Mouse (Mus musculus): ENCODE results near the gene Olfr15. TPM values are rescaled to one million over a fixed set of nuclear protein-coding genes. Genes with fewer than 3 reads are reported as not detected.
"Not testable (repeated sequence)": the region's sequence is repeated elsewhere in the genome, so short reads cannot be mapped to it uniquely, and the experiment has no call there.

The Olfr15 gene
- polyA plus RNA-seq, 1 experiment, result not detected

- no peaks in the 10 kb centered on the region for H3K9me3 ChIP-seq (replicated peaks; ENCODE audit: control insufficient read depth, insufficient read depth, low read length, poor library complexity, severe bottlenecking)
- peaks cover 4% of the 10 kb centered on the region for H3K4me1 ChIP-seq (ENCODE audit: control insufficient read depth, insufficient read depth, low read length)
- H3K27ac ChIP-seq (ENCODE audit: insufficient read depth, low read length), result no peak within 1 kb of the TSS
- TF ChIP-seq POLR2A (IDR thresholded peaks at IDR 0.05; ENCODE audit: insufficient read depth, low read length) (peak; percentile 45), CTCF (IDR thresholded peaks at IDR 0.05; ENCODE audit: low read depth, low read length) (no peak)
- peak within 1 kb of the TSS; percentile 34 for H3K9ac ChIP-seq (ENCODE audit: low read depth, poor library complexity, severe bottlenecking)
- no peaks in the 10 kb centered on the region for H3K36me3 ChIP-seq (ENCODE audit: control insufficient read depth, insufficient read depth, low read length, poor library complexity, severe bottlenecking)
- H3K4me3 ChIP-seq (ENCODE audit: low read depth, low read length), result peak within 1 kb of the TSS; percentile 76
- no peaks in the 10 kb centered on the region for H3K27me3 ChIP-seq (ENCODE audit: control insufficient read depth, insufficient read depth, low read length, poor library complexity, severe bottlenecking)
Measured at GRCm38 (mm10) chr16:3846711-3847518, 16.2 kb downstream of the Olfr15 start, which contains the start of gene Zfp174. Gene Zfp174, plus strand, starts transcription at chr16:3847268.

GRCm38 (mm10) chr16:3847871-3848270 lies 17.2 kb downstream of the Olfr15 start:
- Histone ChIP-seq H3K9me3 (replicated peaks; ENCODE audit: control insufficient read depth, insufficient read depth, low read length, poor library complexity, severe bottlenecking) (no peaks in the 10 kb centered on the region), H3K27me3 (ENCODE audit: control insufficient read depth, insufficient read depth, low read length, poor library complexity, severe bottlenecking) (no peaks in the 10 kb centered on the region), H3K4me1 (ENCODE audit: control insufficient read depth, insufficient read depth, low read length) (peaks cover 4% of the 10 kb centered on the region), H3K36me3 (ENCODE audit: control insufficient read depth, insufficient read depth, low read length, poor library complexity, severe bottlenecking) (no peaks in the 10 kb centered on the region), H3K4me3 (ENCODE audit: low read depth, low read length) (no peak overlapping the region), H3K9ac (ENCODE audit: low read depth, poor library complexity, severe bottlenecking) (no peak overlapping the region), H3K27ac (ENCODE audit: insufficient read depth, low read length) (no peak overlapping the region)
- no peak for TF ChIP-seq POLR2A (IDR thresholded peaks at IDR 0.05; ENCODE audit: insufficient read depth, low read length)
- no peak for TF ChIP-seq EP300 (IDR thresholded peaks at IDR 0.05; ENCODE audit: insufficient read depth, low read depth, low read length)
- TF ChIP-seq CTCF (IDR thresholded peaks at IDR 0.05; ENCODE audit: low read depth, low read length), result no peak

- peaks cover 2% of the 10 kb centered on the region for H3K4me1 ChIP-seq (ENCODE audit: control insufficient read depth, insufficient read depth, low read length)
- no peak overlapping the region for H3K27ac ChIP-seq (ENCODE audit: insufficient read depth, low read length)
- TF ChIP-seq CTCF (IDR thresholded peaks at IDR 0.05; ENCODE audit: low read depth, low read length), result no peak
- no peaks in the 10 kb centered on the region for H3K36me3 ChIP-seq (ENCODE audit: control insufficient read depth, insufficient read depth, low read length, poor library complexity, severe bottlenecking)
- H3K9me3 ChIP-seq (replicated peaks; ENCODE audit: control insufficient read depth, insufficient read depth, low read length, poor library complexity, severe bottlenecking), result no peaks in the 10 kb centered on the region
- H3K4me3 ChIP-seq (ENCODE audit: low read depth, low read length), result no peak overlapping the region
- no peaks in the 10 kb centered on the region for H3K27me3 ChIP-seq (ENCODE audit: control insufficient read depth, insufficient read depth, low read length, poor library complexity, severe bottlenecking)
- H3K9ac ChIP-seq (ENCODE audit: low read depth, poor library complexity, severe bottlenecking), result no peak overlapping the region
Measured at GRCm38 (mm10) chr16:3848416-3848815, 17.7 kb downstream of the Olfr15 start.

GRCm38 (mm10) chr16:3851301-3851700 lies 20.6 kb downstream of the Olfr15 start:
- not testable (repeated sequence) for H3K4me3 ChIP-seq (ENCODE audit: low read depth, low read length); H3K9me3 ChIP-seq (replicated peaks; ENCODE audit: control insufficient read depth, insufficient read depth, low read length, poor library complexity, severe bottlenecking); H3K27me3 ChIP-seq (ENCODE audit: control insufficient read depth, insufficient read depth, low read length, poor library complexity, severe bottlenecking); H3K36me3 ChIP-seq (ENCODE audit: control insufficient read depth, insufficient read depth, low read length, poor library complexity, severe bottlenecking); H3K9ac ChIP-seq (ENCODE audit: low read depth, poor library complexity, severe bottlenecking); H3K4me1 ChIP-seq (ENCODE audit: control insufficient read depth, insufficient read depth, low read length); H3K27ac ChIP-seq (ENCODE audit: insufficient read depth, low read length)

GRCm38 (mm10) chr16:3852586-3852985 lies 21.9 kb downstream of the Olfr15 start:
- TF ChIP-seq EP300 (IDR thresholded peaks at IDR 0.05; ENCODE audit: insufficient read depth, low read depth, low read length), result no peak
- no peak for TF ChIP-seq CTCF (IDR thresholded peaks at IDR 0.05; ENCODE audit: low read depth, low read length)
- no peak for TF ChIP-seq POLR2A (IDR thresholded peaks at IDR 0.05; ENCODE audit: insufficient read depth, low read length)
- H3K27ac ChIP-seq (ENCODE audit: insufficient read depth, low read length), result no peak overlapping the region
- H3K9ac ChIP-seq (ENCODE audit: low read depth, poor library complexity, severe bottlenecking), result 0 out of 2 replicates have a peak overlapping the region, but pooled peaks have one; percentile 19
- no peaks in the 10 kb centered on the region for H3K9me3 ChIP-seq (replicated peaks; ENCODE audit: control insufficient read depth, insufficient read depth, low read length, poor library complexity, severe bottlenecking)
- no peaks in the 10 kb centered on the region for H3K36me3 ChIP-seq (ENCODE audit: control insufficient read depth, insufficient read depth, low read length, poor library complexity, severe bottlenecking)
- H3K4me1 ChIP-seq (ENCODE audit: control insufficient read depth, insufficient read depth, low read length), result peaks cover 2% of the 10 kb centered on the region
- peak overlapping the region; percentile 1; the same call in 1 of the 2 replicates for H3K4me3 ChIP-seq (ENCODE audit: low read depth, low read length)
- no peaks in the 10 kb centered on the region for H3K27me3 ChIP-seq (ENCODE audit: control insufficient read depth, insufficient read depth, low read length, poor library complexity, severe bottlenecking)

- Histone ChIP-seq H3K36me3 (ENCODE audit: control insufficient read depth, insufficient read depth, low read length, poor library complexity, severe bottlenecking) (no peaks in the 10 kb centered on the region), H3K27ac (ENCODE audit: insufficient read depth, low read length) (no peak overlapping the region), H3K4me1 (ENCODE audit: control insufficient read depth, insufficient read depth, low read length) (peaks cover 2% of the 10 kb centered on the region), H3K9ac (ENCODE audit: low read depth, poor library complexity, severe bottlenecking) (no peak overlapping the region), H3K27me3 (ENCODE audit: control insufficient read depth, insufficient read depth, low read length, poor library complexity, severe bottlenecking) (no peaks in the 10 kb centered on the region), H3K9me3 (replicated peaks; ENCODE audit: control insufficient read depth, insufficient read depth, low read length, poor library complexity, severe bottlenecking) (no peaks in the 10 kb centered on the region), H3K4me3 (ENCODE audit: low read depth, low read length) (no peak overlapping the region)
- TF ChIP-seq CTCF (IDR thresholded peaks at IDR 0.05; ENCODE audit: low read depth, low read length) (no peak), POLR2A (IDR thresholded peaks at IDR 0.05; ENCODE audit: insufficient read depth, low read length) (no peak), EP300 (IDR thresholded peaks at IDR 0.05; ENCODE audit: insufficient read depth, low read depth, low read length) (no peak)
Measured at GRCm38 (mm10) chr16:3854437-3855182, 23.9 kb downstream of the Olfr15 start.

Data from ES-Bruce4 (cell line).